Mouse (Mus musculus): Measurements from ENCODE around the gene H2al1h. TPM values are rescaled to one million over a fixed set of nuclear protein-coding genes. Genes with fewer than 3 reads are reported as not detected.
"Not testable (repeated sequence)": the region's sequence is repeated elsewhere in the genome, so short reads cannot be mapped to it uniquely, and the experiment has no call there.

The H2al1h gene
- polyA plus RNA-seq (2015; fragmentation: Nextera tagmentation; extraction: Ambion mirVana), result not detected in 2 replicates

GRCm38 (mm10) chrX:11321192-11321591 is at the start of gene H2al1h:
H2al1h (plus strand) TSS chrX:11321492.
- H3K4me3 ChIP-seq; H3K36me3 ChIP-seq (replicated peaks); H3K9ac ChIP-seq; H3K4me1 ChIP-seq; H3K9me3 ChIP-seq; H3K27me3 ChIP-seq (replicated peaks); H3K4me2 ChIP-seq; ATAC-seq (replicated peaks); H3K27ac ChIP-seq: not testable (repeated sequence)
- no CpG with 5 or more reads among the region's 6 CpGs for WGBS

- Histone ChIP-seq H3K9me3 (no peaks in the 10 kb centered on the region), H3K4me1 (no peaks in the 10 kb centered on the region), H3K36me3 (replicated peaks) (no peaks in the 10 kb centered on the region), H3K4me2 (no peak overlapping the region), H3K27ac (no peak overlapping the region), H3K27me3 (replicated peaks) (no peaks in the 10 kb centered on the region), H3K9ac (no peak overlapping the region), H3K4me3 (no peak overlapping the region)
- 85% methylated on average over 3 of the region's 3 CpGs for WGBS
- ATAC-seq (replicated peaks), result no peak
Observed at GRCm38 (mm10) chrX:11273190-11273589, 48.1 kb upstream of the H2al1h start.

- no peaks in the 10 kb centered on the region for H3K4me1 ChIP-seq
- no peak overlapping the region for H3K9ac ChIP-seq
- WGBS, result 80% methylated on average over 6 of the region's 6 CpGs
- no peaks in the 10 kb centered on the region for H3K9me3 ChIP-seq
- H3K4me3 ChIP-seq, result no peak overlapping the region
- H3K27me3 ChIP-seq (replicated peaks), result no peaks in the 10 kb centered on the region
- ATAC-seq (replicated peaks), result no peak
- no peaks in the 10 kb centered on the region for H3K36me3 ChIP-seq (replicated peaks)
- H3K27ac ChIP-seq, result no peak overlapping the region
- no peak overlapping the region for H3K4me2 ChIP-seq
Observed at GRCm38 (mm10) chrX:11277083-11277482, 44.2 kb upstream of the H2al1h start.

GRCm38 (mm10) chrX:11280741-11281140 is 40.6 kb upstream of the H2al1h start:
- Histone ChIP-seq H3K4me3 (no peak overlapping the region), H3K27ac (no peak overlapping the region), H3K9ac (no peak overlapping the region), H3K4me1 (no peaks in the 10 kb centered on the region), H3K27me3 (replicated peaks) (no peaks in the 10 kb centered on the region), H3K4me2 (no peak overlapping the region), H3K9me3 (no peaks in the 10 kb centered on the region), H3K36me3 (replicated peaks) (no peaks in the 10 kb centered on the region)
- 75% methylated on average over 2 of the region's 2 CpGs for WGBS
- ATAC-seq (replicated peaks), result no peak

- H3K27me3 ChIP-seq (replicated peaks), result no peaks in the 10 kb centered on the region; the same call in 1 of the 2 replicates
- no peak overlapping the region for H3K4me2 ChIP-seq
- H3K36me3 ChIP-seq (replicated peaks), result no peaks in the 10 kb centered on the region
- no peaks in the 10 kb centered on the region for H3K9me3 ChIP-seq
- no peak for ATAC-seq (replicated peaks)
- H3K4me1 ChIP-seq, result no peaks in the 10 kb centered on the region
- H3K9ac ChIP-seq, result no peak overlapping the region
- H3K27ac ChIP-seq, result no peak overlapping the region
- H3K4me3 ChIP-seq, result no peak overlapping the region
- 75% methylated on average over 14 of the region's 14 CpGs for WGBS
Observed at GRCm38 (mm10) chrX:11288306-11288882, 32.9 kb upstream of the H2al1h start.

- Histone ChIP-seq H3K36me3 (replicated peaks) (no peaks in the 10 kb centered on the region), H3K9ac (no peak overlapping the region), H3K4me3 (no peak overlapping the region), H3K27ac (no peak overlapping the region), H3K9me3 (no peaks in the 10 kb centered on the region), H3K4me2 (no peak overlapping the region), H3K4me1 (no peaks in the 10 kb centered on the region), H3K27me3 (replicated peaks) (no peaks in the 10 kb centered on the region; the same call in 1 of the 2 replicates)
- WGBS, result 50% methylated on average over 4 of the region's 4 CpGs
- ATAC-seq (replicated peaks), result no peak
Observed at GRCm38 (mm10) chrX:11289244-11289643, 32.0 kb upstream of the H2al1h start.

- ATAC-seq (replicated peaks); H3K27me3 ChIP-seq (replicated peaks); H3K9ac ChIP-seq; H3K4me3 ChIP-seq; H3K27ac ChIP-seq; H3K36me3 ChIP-seq (replicated peaks); H3K4me1 ChIP-seq; H3K9me3 ChIP-seq; H3K4me2 ChIP-seq: not testable (repeated sequence)
- WGBS, result no CpG with 5 or more reads among the region's 3 CpGs
Observed at GRCm38 (mm10) chrX:11298957-11299356, 22.3 kb upstream of the H2al1h start, which contains the start of gene H2al1a. H2al1a (plus strand) TSS chrX:11299257.

GRCm38 (mm10) chrX:11302132-11302531 is 19.2 kb upstream of the H2al1h start, which contains the start of gene H2al1b:
H2al1b (plus strand) TSS chrX:11302432.
- H3K4me3 ChIP-seq; H3K27ac ChIP-seq; ATAC-seq (replicated peaks); H3K9me3 ChIP-seq; H3K4me1 ChIP-seq; H3K36me3 ChIP-seq (replicated peaks); H3K27me3 ChIP-seq (replicated peaks); H3K4me2 ChIP-seq; H3K9ac ChIP-seq: not testable (repeated sequence)
- 100% methylated on average over 1 of the region's 3 CpGs for WGBS

GRCm38 (mm10) chrX:11305355-11305754 is 15.9 kb upstream of the H2al1h start, which contains the start of gene H2al1c:
H2al1c (plus strand) TSS chrX:11305655.
- ATAC-seq (replicated peaks); H3K4me3 ChIP-seq; H3K9ac ChIP-seq; H3K27me3 ChIP-seq (replicated peaks); H3K9me3 ChIP-seq; H3K27ac ChIP-seq; H3K36me3 ChIP-seq (replicated peaks); H3K4me1 ChIP-seq; H3K4me2 ChIP-seq: not testable (repeated sequence)
- WGBS, result 91% methylated on average over 1 of the region's 6 CpGs

- no CpG with 5 or more reads among the region's 6 CpGs for WGBS
- not testable (repeated sequence) for H3K4me2 ChIP-seq; H3K27ac ChIP-seq; H3K27me3 ChIP-seq (replicated peaks); H3K4me3 ChIP-seq; ATAC-seq (replicated peaks); H3K9ac ChIP-seq; H3K4me1 ChIP-seq; H3K36me3 ChIP-seq (replicated peaks); H3K9me3 ChIP-seq
Observed at GRCm38 (mm10) chrX:11308524-11308923, 12.8 kb upstream of the H2al1h start, which contains the start of gene H2al1d. H2al1d (plus strand) TSS chrX:11308824.

- H3K27ac ChIP-seq; H3K4me1 ChIP-seq; H3K27me3 ChIP-seq (replicated peaks); H3K36me3 ChIP-seq (replicated peaks); H3K9ac ChIP-seq; H3K4me2 ChIP-seq; H3K9me3 ChIP-seq; H3K4me3 ChIP-seq; ATAC-seq (replicated peaks): not testable (repeated sequence)
- no CpG with 5 or more reads among the region's 3 CpGs for WGBS
Observed at GRCm38 (mm10) chrX:11311634-11312033, 9.7 kb upstream of the H2al1h start, which contains the start of gene H2al1e. H2al1e (plus strand) TSS chrX:11311934.

- not testable (repeated sequence) for H3K36me3 ChIP-seq (replicated peaks); H3K9me3 ChIP-seq; H3K4me2 ChIP-seq; H3K27ac ChIP-seq; ATAC-seq (replicated peaks); H3K4me3 ChIP-seq; H3K27me3 ChIP-seq (replicated peaks); H3K4me1 ChIP-seq; H3K9ac ChIP-seq
- no CpG with 5 or more reads among the region's 6 CpGs for WGBS
Observed at GRCm38 (mm10) chrX:11314858-11315257, 6.4 kb upstream of the H2al1h start, which contains the start of gene H2al1f. H2al1f (plus strand) TSS chrX:11315158.

GRCm38 (mm10) chrX:11317956-11318355 is 3.3 kb upstream of the H2al1h start, which contains the start of gene H2al1g:
H2al1g (plus strand) TSS chrX:11318256.
- not testable (repeated sequence) for H3K4me2 ChIP-seq; H3K9ac ChIP-seq; H3K27me3 ChIP-seq (replicated peaks); ATAC-seq (replicated peaks); H3K36me3 ChIP-seq (replicated peaks); H3K27ac ChIP-seq; H3K4me1 ChIP-seq; H3K9me3 ChIP-seq; H3K4me3 ChIP-seq
- no CpG with 5 or more reads among the region's 3 CpGs for WGBS

All from midbrain, embryonic 15.5 days (tissue).